Mouse (Mus musculus): ENCODE measurements around the gene Phpt1. TPM values are rescaled to one million over a fixed set of nuclear protein-coding genes. Genes with fewer than 3 reads are reported as not detected.

The Phpt1 gene
- total and polyA plus RNA-seq, 3 experiments: 34.7 to 73.7 TPM; not detected in 1

- peaks cover 3 to 7% of the 10 kb centered on the region in 2 experiments for H3K36me3 ChIP-seq (ENCODE audit: control insufficient read depth in 1 of 2, insufficient read depth in 2 of 2, low read length in 2 of 2)
- H3K4me1 ChIP-seq (ENCODE audit: control insufficient read depth in 1 of 2, insufficient read depth in 2 of 2, low read length in 2 of 2): peaks cover 0 to 20% of the 10 kb centered on the region in 2 experiments; a peak in 2 of 4 replicates
- H3K4me3 ChIP-seq (ENCODE audit: control insufficient read depth in 1 of 2, insufficient read depth in 1 of 2, low read depth in 2 of 2, low read length in 2 of 2): no peak overlapping the region
- H3K9me3 ChIP-seq (replicated peaks; ENCODE audit: insufficient read depth, low read length): no peaks in the 10 kb centered on the region
- peak; percentile 16; the same call in 1 of the 2 replicates for TF ChIP-seq SMC3 (IDR thresholded peaks at IDR 0.05; ENCODE audit: low read depth, low read length)
- no peak for TF ChIP-seq JUND (IDR thresholded peaks at IDR 0.05; ENCODE audit: low read depth, low read length)
- TF ChIP-seq CTCF (IDR thresholded peaks at IDR 0.05 in 2 of 3, conservative IDR thresholded peaks at IDR 0.05 in 1 of 3; ENCODE audit: control insufficient read depth in 1 of 3, insufficient read depth in 1 of 3, low read depth in 2 of 3, low read length in 3 of 3, poor library complexity in 1 of 3, severe bottlenecking in 1 of 3): peak; percentile 39 to 45 (median 40)
- H3K9ac ChIP-seq (ENCODE audit: control insufficient read depth, low read depth, low read length, poor library complexity, severe bottlenecking): no peak overlapping the region
- no peak overlapping the region for H3K27ac ChIP-seq (ENCODE audit: control insufficient read depth, low read depth, low read length)
- peak; percentile 26 for DNase-seq (ENCODE audit: low read depth, low spot score)
- no peaks in the 10 kb centered on the region for H3K27me3 ChIP-seq (ENCODE audit: control insufficient read depth in 1 of 2, insufficient read depth in 2 of 2, low read length in 2 of 2)
- no peaks in the 10 kb centered on the region; the same call in 1 of the 2 replicates for H3K79me2 ChIP-seq (ENCODE audit: control insufficient read depth, insufficient read depth, low read length, poor library complexity)
Observed at GRCm38 (mm10) chr2:25579737-25580460, 4.9 kb upstream of the Phpt1 start.

- no peak overlapping the region for H3K4me3 ChIP-seq (ENCODE audit: control insufficient read depth in 1 of 2, insufficient read depth in 1 of 2, low read depth in 2 of 2, low read length in 2 of 2)
- no peak overlapping the region for H3K27ac ChIP-seq (ENCODE audit: control insufficient read depth, low read depth, low read length)
- H3K27me3 ChIP-seq (ENCODE audit: control insufficient read depth in 1 of 2, insufficient read depth in 2 of 2, low read length in 2 of 2): no peaks in the 10 kb centered on the region
- peaks cover 0 to 20% of the 10 kb centered on the region in 2 experiments; a peak in 2 of 4 replicates for H3K4me1 ChIP-seq (ENCODE audit: control insufficient read depth in 1 of 2, insufficient read depth in 2 of 2, low read length in 2 of 2)
- TF ChIP-seq KAT2A (conservative IDR thresholded peaks at IDR 0.05; ENCODE audit: low read depth, low read length): no peak
- TF ChIP-seq E2F4 (IDR thresholded peaks at IDR 0.05; ENCODE audit: borderline replicate concordance, low read depth, low read length): no peak
- no peak for TF ChIP-seq POLR2AphosphoS2 (IDR thresholded peaks at IDR 0.05; ENCODE audit: low read length)
- no peak for TF ChIP-seq MAX (IDR thresholded peaks at IDR 0.05; ENCODE audit: low read length)
- TF ChIP-seq ZC3H11A (IDR thresholded peaks at IDR 0.05; ENCODE audit: low read depth, low read length): no peak
- no peak for TF ChIP-seq RCOR1 (IDR thresholded peaks at IDR 0.05; ENCODE audit: low read depth, low read length)
- peaks cover 3% of the 10 kb centered on the region for H3K79me2 ChIP-seq (ENCODE audit: control insufficient read depth, insufficient read depth, low read length, poor library complexity)
- DNase-seq (ENCODE audit: low read depth, low spot score): no peak
- H3K9me3 ChIP-seq (replicated peaks; ENCODE audit: insufficient read depth, low read length): no peaks in the 10 kb centered on the region
- no peak overlapping the region for H3K9ac ChIP-seq (ENCODE audit: control insufficient read depth, low read depth, low read length, poor library complexity, severe bottlenecking)
- H3K36me3 ChIP-seq (ENCODE audit: control insufficient read depth in 1 of 2, insufficient read depth in 2 of 2, low read length in 2 of 2): peaks cover 1 to 7% of the 10 kb centered on the region in 2 experiments; a peak in 3 of 4 replicates
Observed at GRCm38 (mm10) chr2:25578796-25579736, 4.0 kb upstream of the Phpt1 start.
